Mouse (Mus musculus) liver, postnatal 0 days (tissue): Measurements from ENCODE around the gene Muc5b. TPM values are rescaled to one million over a fixed set of nuclear protein-coding genes. Genes with fewer than 3 reads are reported as not detected.

Experiments used
- ATAC-seq: fragments of 200-750 bp; cut with Nextera tagmentation; 2 replicates; pipeline ENCODE4 v1.8.0; 2017; ENCODE audit warnings: mild to moderate bottlenecking, moderate library complexity
- DNase-seq: peaks from one replicate; pipeline ENCODE4 v3.0.0-alpha.2; 2016
- H3K27ac ChIP-seq: fragments of 300-500 bp; sonication (generic); 2 replicates; pipeline ENCODE4 v1.5.1; 2014; ENCODE audit warnings: antibody characterized with exemption, moderate library complexity, mild to moderate bottlenecking, low read depth
- H3K27me3 ChIP-seq: fragments of 300-500 bp; sonication (generic); 2 replicates; pipeline ENCODE4 v1.6.1; 2014; ENCODE audit warnings: low read length, control low read depth, mixed read lengths; ENCODE audit not compliant: insufficient read depth
- H3K36me3 ChIP-seq: fragments of 300-500 bp; sonication (generic); replicated peaks from 2 replicates; pipeline ENCODE4 v1.6.1; 2014; ENCODE audit warnings: mild to moderate bottlenecking, control low read depth, low read length, moderate library complexity, mixed read lengths; ENCODE audit not compliant: insufficient read depth
- H3K4me1 ChIP-seq: fragments of 300-500 bp; sonication (generic); 2 replicates; pipeline ENCODE4 v1.6.1; 2014; ENCODE audit warnings: antibody characterized with exemption, mild to moderate bottlenecking, control low read depth; ENCODE audit not compliant: insufficient read depth
- H3K4me2 ChIP-seq: fragments of 300-500 bp; sonication (generic); 2 replicates; pipeline ENCODE4 v1.6.1; 2014; ENCODE audit warnings: low read depth, mild to moderate bottlenecking, low read length, moderate library complexity, mixed read lengths
- H3K4me3 ChIP-seq: fragments of 300-500 bp; sonication (generic); 2 replicates; pipeline ENCODE4 v1.5.1; 2014; ENCODE audit warnings: low read depth, low read length
- H3K9ac ChIP-seq: fragments of 300-500 bp; sonication (generic); replicated peaks from 2 replicates; pipeline ENCODE4 v1.6.1; 2014; ENCODE audit warnings: mild to moderate bottlenecking, moderate library complexity
- H3K9me3 ChIP-seq: fragments of 300-500 bp; sonication (generic); 2 replicates; pipeline ENCODE4 v1.6.1; 2016; ENCODE audit warnings: mild to moderate bottlenecking, control low read depth, low read length, mixed read lengths
- CTCF ChIP-seq: sonication (generic); IDR thresholded peaks from 2 replicates; pipeline ENCODE4 v1.5.1; 2016; ENCODE audit warnings: antibody characterized with exemption, low read depth
- EP300 ChIP-seq: IDR thresholded peaks from 2 replicates; pipeline ENCODE4 v1.6.1; 2016; ENCODE audit warnings: antibody characterized with exemption, low read depth, mild to moderate bottlenecking
- WGBS: fragments of 180-500 bp; shearing (Covaris S2); extraction: QIAGEN DNeasy Blood & Tissue Kit; methylation state at CpG from one replicate; pipeline ENCODE4 v1.1.7; 2014; ENCODE audit not compliant: insufficient replicate concordance; 5-methylcytosine and 5-hydroxymethylcytosine counted together
- polyA plus RNA-seq: library from polyadenylated mRNA; unstranded; fragments of >200 nt; fragmentation: Nextera tagmentation; extraction: Ambion mirVana; gene quantifications from 2 replicates; pipeline ENCODE4 v1.2.1, GENCODE M21; 2015

The Muc5b gene
- polyA plus RNA-seq, 1 experiment from 2014 or later, result not detected

GRCm38 (mm10) chr7:141835941-141836340 lies 2.9 kb upstream of the Muc5b start:
- 24% methylated on average over 7 of the region's 7 CpGs for WGBS
- Histone ChIP-seq H3K27me3 (no peaks in the 10 kb centered on the region), H3K4me3 (no peak overlapping the region), H3K4me2 (no peak overlapping the region), H3K36me3 (no peaks in the 10 kb centered on the region), H3K27ac (no peak overlapping the region), H3K4me1 (peaks cover 6% of the 10 kb centered on the region; the same call in 1 of the 2 replicates), H3K9me3 (no peaks in the 10 kb centered on the region), H3K9ac (no peak overlapping the region)
- DNase-seq (no peak), ATAC-seq (peak; percentile 15; the same call in 1 of the 2 replicates)
- TF ChIP-seq EP300 (no peak), CTCF (no peak)

- TF ChIP-seq EP300 (no peak), CTCF (no peak)
- H3K4me2 ChIP-seq, result no peak overlapping the region
- H3K4me1 ChIP-seq, result peaks cover 6% of the 10 kb centered on the region; the same call in 1 of the 2 replicates
- ATAC-seq (no peak), DNase-seq (no peak)
- H3K9me3 ChIP-seq, result no peaks in the 10 kb centered on the region
- no peak overlapping the region for H3K9ac ChIP-seq
- no peaks in the 10 kb centered on the region for H3K36me3 ChIP-seq
- no peaks in the 10 kb centered on the region for H3K27me3 ChIP-seq
- 47% methylated on average over 8 of the region's 8 CpGs for whole genome bisulfite sequencing
- no peak overlapping the region for H3K27ac ChIP-seq
- no peak overlapping the region for H3K4me3 ChIP-seq
Observed at GRCm38 (mm10) chr7:141836423-141836822, 2.4 kb upstream of the Muc5b start.

- Histone ChIP-seq H3K4me2 (no peak overlapping the region), H3K27ac (no peak overlapping the region), H3K9ac (no peak overlapping the region), H3K4me3 (no peak overlapping the region), H3K36me3 (no peaks in the 10 kb centered on the region), H3K4me1 (peaks cover 6% of the 10 kb centered on the region; the same call in 1 of the 2 replicates), H3K27me3 (no peaks in the 10 kb centered on the region), H3K9me3 (no peaks in the 10 kb centered on the region)
- 76% methylated on average over 10 of the region's 10 CpGs for WGBS
- DNase-seq (no peak), ATAC-seq (no peak)
- TF ChIP-seq CTCF (no peak), EP300 (no peak)
Observed at GRCm38 (mm10) chr7:141840354-141840753, 1.5 kb downstream of the Muc5b start.

GRCm38 (mm10) chr7:141861046-141861445 lies 22.2 kb downstream of the Muc5b start:
- Histone ChIP-seq H3K27ac (no peak overlapping the region), H3K27me3 (no peaks in the 10 kb centered on the region), H3K9ac (no peak overlapping the region), H3K4me2 (no peak overlapping the region), H3K36me3 (no peaks in the 10 kb centered on the region), H3K4me1 (no peaks in the 10 kb centered on the region), H3K4me3 (no peak overlapping the region), H3K9me3 (no peaks in the 10 kb centered on the region)
- ATAC-seq, result no peak
- DNase-seq, result no peak
- TF ChIP-seq EP300 (no peak), CTCF (no peak)
- WGBS, result 35% methylated on average over 4 of the region's 4 CpGs

GRCm38 (mm10) chr7:141869644-141870043 lies 30.8 kb downstream of the Muc5b start:
- WGBS, result 60% methylated on average over 5 of the region's 5 CpGs
- peaks cover 14% of the 10 kb centered on the region; the same call in 1 of the 2 replicates for H3K36me3 ChIP-seq
- no peak overlapping the region for H3K4me3 ChIP-seq
- ATAC-seq, result no peak
- H3K4me2 ChIP-seq, result no peak overlapping the region
- H3K27me3 ChIP-seq, result no peaks in the 10 kb centered on the region
- TF ChIP-seq EP300 (no peak), CTCF (no peak)
- no peak overlapping the region for H3K27ac ChIP-seq
- H3K9ac ChIP-seq, result no peak overlapping the region
- no peaks in the 10 kb centered on the region for H3K9me3 ChIP-seq
- no peaks in the 10 kb centered on the region for H3K4me1 ChIP-seq
- no peak for DNase-seq

GRCm38 (mm10) chr7:141870553-141870952 lies 31.7 kb downstream of the Muc5b start:
- no peak overlapping the region for H3K27ac ChIP-seq
- no peak for ATAC-seq
- no peak for TF ChIP-seq EP300
- TF ChIP-seq CTCF, result peak; percentile 51

GRCm38 (mm10) chr7:141874891-141875290 lies 36.0 kb downstream of the Muc5b start:
- Histone ChIP-seq H3K4me2 (no peak overlapping the region), H3K27me3 (no peaks in the 10 kb centered on the region), H3K4me1 (no peaks in the 10 kb centered on the region), H3K9me3 (no peaks in the 10 kb centered on the region), H3K36me3 (peaks cover 25% of the 10 kb centered on the region), H3K4me3 (no peak overlapping the region), H3K9ac (no peak overlapping the region), H3K27ac (no peak overlapping the region)
- TF ChIP-seq CTCF (no peak), EP300 (no peak)
- ATAC-seq, result no peak
- 83% methylated on average over 5 of the region's 5 CpGs for WGBS
- DNase-seq, result no peak

More at GRCm38 (mm10) chr7:141870553-141870952, 31.7 kb downstream of the Muc5b start:
- H3K27me3 ChIP-seq, result no peaks in the 10 kb centered on the region
- no peak overlapping the region for H3K9ac ChIP-seq
- 79% methylated on average over 5 of the region's 5 CpGs for WGBS
- peaks cover 15% of the 10 kb centered on the region; the same call in 1 of the 2 replicates for H3K36me3 ChIP-seq
- no peaks in the 10 kb centered on the region for H3K4me1 ChIP-seq
- H3K4me3 ChIP-seq, result no peak overlapping the region
- H3K9me3 ChIP-seq, result no peaks in the 10 kb centered on the region
- H3K4me2 ChIP-seq, result no peak overlapping the region
- no peak for DNase-seq
